Mouse (Mus musculus) lung, adult 2 months (tissue): ENCODE results near the gene Cfap54.

Source experiments
- CTCF ChIP-seq: fragments of 200-500 bp; IDR thresholded peaks from 2 replicates; pipeline ENCODE4 v1.5.1; 2011; ENCODE audit warnings: mild to moderate bottlenecking, low read length, control low read depth; ENCODE audit not compliant: insufficient read depth
- POLR2A ChIP-seq: fragments of 200-500 bp; IDR thresholded peaks from 2 replicates; pipeline ENCODE4 v1.6.1; 2011; ENCODE audit warnings: low read depth, mild to moderate bottlenecking, control low read depth, low read length, borderline replicate concordance; ENCODE audit errors: extremely low read depth

GRCm38 (mm10) chr10:93113968-93114367, 32.5 kb upstream of the Cfap54 start:
- TF ChIP-seq CTCF (no peak), POLR2A (no peak)
